Mouse (Mus musculus): Measurements from ENCODE around the gene Dgkz.

DNA sequence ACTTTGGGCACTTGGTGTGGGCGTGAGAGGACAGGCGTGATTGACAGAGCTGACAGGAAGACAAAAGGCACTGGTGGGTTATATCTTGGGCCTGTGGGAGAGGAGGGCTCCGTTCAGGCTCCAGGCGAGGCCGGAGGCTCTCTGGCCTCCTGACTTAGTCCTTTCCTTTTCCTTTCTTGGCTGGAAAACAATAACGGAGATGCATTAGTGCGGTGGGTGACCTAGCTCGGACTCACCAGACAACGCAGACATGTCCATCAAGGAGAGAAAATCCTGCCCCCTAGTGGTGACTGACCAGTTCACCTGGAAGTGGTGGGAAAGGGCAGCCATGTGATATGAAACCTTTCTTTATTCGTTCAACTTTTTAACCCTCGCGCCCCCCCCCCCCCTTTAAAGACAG lies 45.7 kb downstream of the Dgkz start:
- TF ChIP-seq POLR2A (IDR thresholded peaks at IDR 0.05; ENCODE audit: low read depth, low read length) (no peak), CTCF (IDR thresholded peaks at IDR 0.05; ENCODE audit: extremely low read depth, insufficient read length, insufficient replicate concordance, low read depth, low read length) (peak; percentile 72; the same call in 1 of the 2 replicates)

All from small intestine, adult 2 months (tissue).